Mouse (Mus musculus) lung, adult 2 months (tissue): ENCODE measurements around the gene Hspb1. TPM values are rescaled to one million over a fixed set of nuclear protein-coding genes. Genes with fewer than 3 reads are reported as not detected.

ENCODE experiments used
- DNase-seq: peaks from one replicate; pipeline ENCODE4 v3.0.0; 2022
- H3K4me1 ChIP-seq: fragments of 200-500 bp; 2 replicates; pipeline ENCODE4 v1.6.1; 2011; ENCODE audit warnings: low read length; ENCODE audit not compliant: control insufficient read depth, insufficient read depth
- H3K4me3 ChIP-seq: fragments of 200-500 bp; replicated peaks from 2 replicates; pipeline ENCODE3; 2011; ENCODE audit warnings: low read depth, mild to moderate bottlenecking, control low read depth, low read length; ENCODE audit errors: extremely low read depth
- CTCF ChIP-seq: fragments of 200-500 bp; IDR thresholded peaks from 2 replicates; pipeline ENCODE4 v1.5.1; 2011; ENCODE audit warnings: mild to moderate bottlenecking, low read length, control low read depth; ENCODE audit not compliant: insufficient read depth
- POLR2A ChIP-seq: fragments of 200-500 bp; IDR thresholded peaks from 2 replicates; pipeline ENCODE4 v1.6.1; 2011; ENCODE audit warnings: low read depth, mild to moderate bottlenecking, control low read depth, low read length, borderline replicate concordance; ENCODE audit errors: extremely low read depth
- WGBS: fragments of 180-500 bp; shearing (Covaris S2); methylation state at CpG from one replicate; pipeline ENCODE4 v1.1.7; 2018; 5-methylcytosine and 5-hydroxymethylcytosine counted together
- polyA plus RNA-seq: library from polyadenylated mRNA; depleted of rRNA; stranded (reverse); fragments of >200 nt; gene quantifications from 2 replicates; pipeline ENCODE4 v1.2.3, GENCODE M21; 2012

Gene Hspb1
- polyA plus RNA-seq, 1 experiment, result 589 TPM

GRCm38 (mm10) chr5:135877831-135878231, 9.9 kb upstream of the Hspb1 start:
- WGBS, result under 1% methylated on average over 16 of the region's 16 CpGs
- peaks cover 16% of the 10 kb centered on the region for H3K4me1 ChIP-seq
- peak overlapping the region; percentile 69 for H3K4me3 ChIP-seq
- TF ChIP-seq CTCF (peak; percentile 70), POLR2A (peak; percentile 63; the same call in 1 of the 2 replicates)
- DNase-seq, result peak; percentile 65

DNA sequence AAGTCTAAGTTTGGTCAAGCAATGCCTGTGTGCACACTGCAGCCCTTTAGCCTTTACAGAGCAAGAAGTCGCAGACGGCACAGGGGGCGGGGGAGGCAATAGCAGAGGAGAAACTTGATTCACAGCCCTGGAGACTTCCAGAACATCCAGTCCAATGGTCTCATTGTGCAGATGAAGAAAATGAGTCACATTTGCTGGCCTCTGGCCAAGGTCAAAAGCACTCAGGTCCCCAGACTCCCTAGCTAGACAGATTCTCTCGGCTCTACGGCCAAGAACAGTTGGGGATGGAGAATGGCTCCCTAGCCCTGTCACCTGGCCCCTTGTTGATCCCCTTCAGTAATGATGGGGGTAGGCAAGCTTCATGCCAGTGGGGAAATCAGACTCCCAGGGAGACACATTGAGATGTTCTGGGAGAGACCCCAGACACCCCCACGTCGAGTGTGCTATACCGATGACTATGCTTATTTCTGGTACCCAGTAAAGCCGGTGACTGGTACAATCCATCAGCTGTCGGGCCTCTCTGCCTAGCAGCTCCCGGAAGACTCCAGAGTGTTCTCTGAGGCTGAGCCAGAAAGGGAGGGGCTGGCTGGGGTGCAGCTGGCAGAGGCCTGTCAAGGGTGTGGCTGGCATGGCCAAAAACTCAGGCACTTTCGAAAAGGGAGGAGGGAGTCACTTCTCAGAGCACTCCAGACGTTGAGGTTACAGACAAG, 8.1 kb upstream of the Hspb1 start:
- WGBS, result 12% methylated on average over 13 of the region's 13 CpGs
- peak; percentile 90 for DNase-seq
- Histone ChIP-seq H3K4me3 (no peak overlapping the region), H3K4me1 (peaks cover 16% of the 10 kb centered on the region)
- TF ChIP-seq POLR2A (no peak; the same call in 1 of the 2 replicates), CTCF (no peak)

DNA sequence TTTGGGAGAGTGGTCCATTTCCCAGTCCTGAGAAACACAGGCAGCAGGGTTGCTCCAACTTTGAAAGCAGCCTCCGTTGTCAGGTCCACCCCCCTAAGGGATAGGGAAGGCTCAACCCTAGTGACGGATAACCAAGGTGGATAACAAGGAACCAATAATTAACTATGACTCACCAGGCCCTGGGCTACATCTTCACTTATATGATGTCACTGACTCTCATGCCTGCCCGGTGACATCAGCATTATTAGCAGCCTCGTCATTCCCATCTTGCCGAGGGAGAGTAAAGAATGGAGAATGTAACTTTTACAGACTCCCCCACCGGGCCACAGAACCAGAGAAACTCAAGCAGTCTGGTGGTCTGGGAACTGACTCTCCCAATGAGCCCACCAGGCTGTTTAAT, 3.1 kb upstream of the Hspb1 start:
- no peak for DNase-seq
- peaks cover 5% of the 10 kb centered on the region for H3K4me1 ChIP-seq
- no peak overlapping the region for H3K4me3 ChIP-seq
- WGBS, result 71% methylated on average over 6 of the region's 6 CpGs
- no peak for TF ChIP-seq POLR2A
- no peak for TF ChIP-seq CTCF

DNA sequence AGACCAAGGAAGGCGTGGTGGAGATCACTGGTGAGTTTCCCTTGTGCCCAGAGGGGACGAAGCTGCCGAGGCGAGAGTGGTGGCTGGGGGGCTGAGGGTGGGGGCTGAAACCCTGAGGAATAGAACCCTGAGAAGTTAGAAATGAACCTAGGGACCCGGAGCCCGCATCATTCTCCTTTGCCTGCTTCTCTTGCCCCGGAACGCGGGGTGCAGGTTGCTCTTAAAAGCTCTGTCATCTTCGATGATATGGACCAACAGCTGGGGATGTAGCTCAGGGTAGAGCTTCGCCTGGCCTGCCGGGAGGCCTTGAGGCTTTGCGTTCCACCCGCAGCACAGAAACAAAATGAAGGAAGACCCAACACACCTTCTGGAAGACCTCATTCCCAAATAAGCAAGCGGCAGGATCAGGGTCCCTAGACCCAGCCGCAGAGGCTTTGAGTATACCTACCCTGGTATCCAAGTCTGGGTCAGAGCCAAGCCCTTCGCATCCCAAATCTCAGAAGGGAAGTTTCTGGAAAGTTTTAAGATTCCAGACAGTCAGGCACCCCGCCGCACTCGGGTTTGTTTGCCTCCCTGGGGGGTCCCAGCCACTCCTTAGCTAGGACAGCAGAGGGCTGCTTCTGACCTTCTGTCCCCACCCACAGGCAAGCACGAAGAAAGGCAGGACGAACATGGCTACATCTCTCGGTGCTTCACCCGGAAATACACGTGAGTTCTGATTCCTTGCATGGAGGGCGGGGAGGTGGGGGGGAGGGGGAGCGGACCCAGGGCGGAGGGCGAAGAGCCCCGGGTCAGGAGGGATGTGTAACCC, 891 bp downstream of the Hspb1 start:
- DNase-seq, result peak; percentile 44
- H3K4me1 ChIP-seq, result no peaks in the 10 kb centered on the region
- WGBS, result 5% methylated on average over 30 of the region's 30 CpGs
- H3K4me3 ChIP-seq, result peak overlapping the region; percentile 73
- TF ChIP-seq POLR2A, result peak; percentile 37; the same call in 1 of the 2 replicates
- TF ChIP-seq CTCF, result no peak

DNA sequence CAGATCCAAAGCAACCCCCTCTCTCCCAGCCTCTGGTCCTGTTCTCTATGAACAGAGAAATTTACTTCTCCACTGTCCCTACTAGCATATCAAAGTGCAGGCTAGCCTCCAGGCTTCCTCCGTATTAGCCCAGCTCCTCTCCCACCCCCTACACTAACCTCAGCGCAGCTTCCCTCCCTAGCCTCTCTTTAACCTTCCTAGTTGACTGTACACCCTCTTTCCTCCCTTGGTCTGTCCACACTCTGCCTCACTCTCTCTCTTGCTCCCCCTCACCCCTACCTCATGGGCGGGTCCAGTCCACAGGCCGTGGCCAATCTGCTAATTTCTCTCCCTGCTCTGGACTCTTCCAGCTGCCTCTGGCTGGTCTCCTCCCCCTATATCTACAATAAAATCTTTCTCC, 2.6 kb downstream of the Hspb1 start:
- TF ChIP-seq CTCF (no peak), POLR2A (no peak)
- no peaks in the 10 kb centered on the region for H3K4me1 ChIP-seq
- WGBS, result 61% methylated on average over 4 of the region's 4 CpGs
- H3K4me3 ChIP-seq, result no peak overlapping the region
- no peak for DNase-seq

DNA sequence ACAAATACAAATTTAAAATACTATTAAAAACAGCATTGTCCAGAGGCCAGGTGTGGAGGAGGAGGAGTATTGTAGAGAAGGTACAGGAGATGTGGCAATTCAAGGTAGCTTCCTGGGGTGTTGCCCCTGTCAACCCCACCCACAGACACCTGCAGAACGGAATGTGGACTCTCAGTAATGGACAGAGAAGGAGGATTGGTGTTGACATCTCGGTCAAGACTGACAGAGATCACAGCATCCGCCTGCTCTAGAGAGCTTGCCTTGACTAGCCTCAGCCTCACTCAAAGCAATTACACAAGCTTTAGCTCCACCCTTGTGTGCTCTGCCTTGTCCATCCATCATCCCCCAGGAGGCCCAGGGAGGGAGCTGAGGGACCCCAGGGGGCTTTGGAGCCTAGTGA, 3.2 kb downstream of the Hspb1 start:
- Histone ChIP-seq H3K4me3 (no peak overlapping the region), H3K4me1 (no peaks in the 10 kb centered on the region)
- TF ChIP-seq POLR2A (no peak), CTCF (no peak)
- no peak for DNase-seq
- WGBS, result 54% methylated on average over 3 of the region's 3 CpGs

DNA sequence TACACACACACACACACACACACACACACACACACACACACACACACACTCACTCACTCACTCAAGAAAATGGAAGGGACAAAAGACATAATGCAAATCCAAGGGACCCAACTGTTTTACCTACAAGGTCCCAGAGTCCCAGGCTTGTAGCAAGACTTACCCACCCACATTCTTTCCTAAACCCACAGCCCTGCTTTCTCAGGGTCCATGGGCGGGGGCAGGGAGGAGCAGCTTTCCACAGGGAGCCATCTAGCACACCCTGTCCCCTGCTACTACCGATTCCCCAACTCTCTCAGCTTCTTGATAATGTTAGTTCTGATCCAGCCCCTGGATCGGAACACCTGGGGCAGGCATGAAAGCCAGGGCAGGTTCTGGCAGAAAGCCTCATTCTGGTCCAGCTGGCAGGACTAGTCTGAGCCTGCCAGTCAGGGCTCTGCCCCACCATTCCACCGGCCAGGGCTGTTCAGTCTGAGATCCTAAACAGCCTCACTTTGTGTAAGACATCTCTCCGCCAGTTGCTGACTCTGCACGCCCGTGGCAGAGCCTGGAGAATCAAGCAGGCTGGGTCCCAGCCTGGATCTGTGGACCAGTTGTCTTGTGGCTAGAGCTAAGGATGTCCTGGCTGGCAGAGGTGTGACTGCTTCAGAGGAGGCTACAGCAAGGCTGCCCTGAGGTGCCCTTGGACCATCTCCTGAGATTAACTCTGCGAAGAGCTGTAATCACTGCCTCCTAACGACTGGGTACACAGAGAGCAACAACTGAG, 5.1 kb downstream of the Hspb1 start:
- Histone ChIP-seq H3K4me1 (no peaks in the 10 kb centered on the region), H3K4me3 (no peak overlapping the region)
- DNase-seq, result no peak
- 45% methylated on average over 9 of the region's 9 CpGs for WGBS
- TF ChIP-seq CTCF (no peak), POLR2A (no peak)

DNA sequence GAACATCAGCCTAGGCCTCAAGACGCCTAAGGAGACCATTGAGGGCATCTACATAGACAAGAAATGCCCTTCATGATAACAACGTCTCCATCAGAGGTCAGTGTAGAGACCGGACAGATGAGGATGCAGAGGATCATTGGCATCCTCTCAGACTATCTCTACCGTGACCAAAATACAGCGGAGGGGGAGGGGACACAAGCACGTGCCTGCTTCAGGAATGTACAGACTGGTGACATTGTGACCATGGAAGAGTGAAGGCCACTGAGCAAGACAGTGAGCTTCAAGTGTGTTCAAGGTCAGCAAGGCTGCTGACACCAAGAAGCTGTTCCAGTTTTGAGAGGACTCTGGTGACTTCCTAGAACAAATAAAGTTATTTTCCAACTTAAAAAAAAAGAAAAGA, 7.2 kb downstream of the Hspb1 start:
- no peak for DNase-seq
- no peaks in the 10 kb centered on the region for H3K4me1 ChIP-seq
- H3K4me3 ChIP-seq, result no peak overlapping the region
- TF ChIP-seq POLR2A (no peak), CTCF (no peak)
- WGBS, result 84% methylated on average over 6 of the region's 6 CpGs

- DNase-seq, result no peak
- TF ChIP-seq CTCF (peak; percentile 21), POLR2A (no peak)
- WGBS, result 19% methylated on average over 3 of the region's 3 CpGs
- Histone ChIP-seq H3K4me3 (no peak overlapping the region), H3K4me1 (no peaks in the 10 kb centered on the region)
These were observed 10.3 kb downstream of the Hspb1 start for GRCm38 (mm10) chr5:135898028-135898427.
